Mouse (Mus musculus): ENCODE data around the gene Pebp1. TPM values are rescaled to one million over a fixed set of nuclear protein-coding genes. Genes with fewer than 3 reads are reported as not detected.

Pebp1 gene
- polyA plus RNA-seq, 1 experiment from 2014 or later = 1,042 TPM

- H3K36me3 ChIP-seq (replicated peaks; ENCODE audit: control insufficient read depth, insufficient read depth) = peaks cover 43% of the 10 kb centered on the region
- no peak overlapping the region for H3K4me3 ChIP-seq (replicated peaks; ENCODE audit: low read length)
- H3K4me1 ChIP-seq (replicated peaks; ENCODE audit: control insufficient read depth, insufficient read depth, low read length) = 0 out of 2 replicates have a peak, but pooled peaks cover 2% of the 10 kb centered on the region
- H3K4me2 ChIP-seq (replicated peaks) = no peak overlapping the region
- DNase-seq (ENCODE audit: low spot score) (no peak), ATAC-seq (ENCODE audit: low FRiP score) (no peak)
- H3K9me3 ChIP-seq (ENCODE audit: control insufficient read depth, low read length) = no peaks in the 10 kb centered on the region
- no peak overlapping the region for H3K9ac ChIP-seq
- H3K27ac ChIP-seq = no peak overlapping the region
- H3K27me3 ChIP-seq (ENCODE audit: control insufficient read depth, insufficient read depth, low read length) = no peaks in the 10 kb centered on the region
- WGBS = 86% methylated on average over 15 of the region's 15 CpGs
Measured at GRCm38 (mm10) chr5:117278809-117279668, 8.4 kb downstream of the Pebp1 start.

- no peaks in the 10 kb centered on the region for H3K9me3 ChIP-seq (ENCODE audit: control insufficient read depth, low read length)
- peaks cover 36% of the 10 kb centered on the region for H3K36me3 ChIP-seq (replicated peaks; ENCODE audit: control insufficient read depth, insufficient read depth)
- WGBS = 96% methylated on average over 6 of the region's 6 CpGs
- no peak for ATAC-seq (ENCODE audit: low FRiP score)
- H3K4me3 ChIP-seq (replicated peaks; ENCODE audit: low read length) = no peak overlapping the region
- no peak for DNase-seq (ENCODE audit: low spot score)
- no peak overlapping the region for H3K27ac ChIP-seq
- H3K4me2 ChIP-seq (replicated peaks) = no peak overlapping the region
- no peak overlapping the region for H3K9ac ChIP-seq
- H3K4me1 ChIP-seq (replicated peaks; ENCODE audit: control insufficient read depth, insufficient read depth, low read length) = no peaks in the 10 kb centered on the region
- no peaks in the 10 kb centered on the region for H3K27me3 ChIP-seq (ENCODE audit: control insufficient read depth, insufficient read depth, low read length)
Measured at GRCm38 (mm10) chr5:117277784-117278183, 9.6 kb downstream of the Pebp1 start.

- no peak overlapping the region for H3K4me2 ChIP-seq (replicated peaks)
- no peak overlapping the region for H3K27ac ChIP-seq
- no peaks in the 10 kb centered on the region for H3K9me3 ChIP-seq (ENCODE audit: control insufficient read depth, low read length)
- no peaks in the 10 kb centered on the region for H3K4me1 ChIP-seq (replicated peaks; ENCODE audit: control insufficient read depth, insufficient read depth, low read length)
- 66% methylated on average over 5 of the region's 5 CpGs for WGBS
- H3K4me3 ChIP-seq (replicated peaks; ENCODE audit: low read length) = no peak overlapping the region
- no peak for DNase-seq (ENCODE audit: low spot score)
- H3K36me3 ChIP-seq (replicated peaks; ENCODE audit: control insufficient read depth, insufficient read depth) = peaks cover 20% of the 10 kb centered on the region
- H3K9ac ChIP-seq = no peak overlapping the region
- no peaks in the 10 kb centered on the region for H3K27me3 ChIP-seq (ENCODE audit: control insufficient read depth, insufficient read depth, low read length)
- no peak for ATAC-seq (ENCODE audit: low FRiP score)
Measured at GRCm38 (mm10) chr5:117274817-117275216, 12.6 kb downstream of the Pebp1 start.

- ATAC-seq (ENCODE audit: low FRiP score) = no peak
- WGBS = 86% methylated on average over 14 of the region's 14 CpGs
Measured at GRCm38 (mm10) chr5:117271945-117272344, 15.5 kb downstream of the Pebp1 start.

GRCm38 (mm10) chr5:117269395-117269794 is 18.0 kb downstream of the Pebp1 start:
- Histone ChIP-seq H3K4me2 (replicated peaks) (no peak overlapping the region), H3K36me3 (replicated peaks; ENCODE audit: control insufficient read depth, insufficient read depth) (peaks cover 45% of the 10 kb centered on the region), H3K4me1 (replicated peaks; ENCODE audit: control insufficient read depth, insufficient read depth, low read length) (no peaks in the 10 kb centered on the region), H3K9me3 (ENCODE audit: control insufficient read depth, low read length) (no peaks in the 10 kb centered on the region), H3K27ac (no peak overlapping the region), H3K27me3 (ENCODE audit: control insufficient read depth, insufficient read depth, low read length) (no peaks in the 10 kb centered on the region), H3K9ac (no peak overlapping the region), H3K4me3 (replicated peaks; ENCODE audit: low read length) (no peak overlapping the region)
- WGBS = 97% methylated on average over 12 of the region's 12 CpGs
- no peak for DNase-seq (ENCODE audit: low spot score)
- no peak for ATAC-seq (ENCODE audit: low FRiP score)

More at GRCm38 (mm10) chr5:117271945-117272344, 15.5 kb downstream of the Pebp1 start:
- no peak for DNase-seq (ENCODE audit: low spot score)
- H3K9ac ChIP-seq = no peak overlapping the region
- H3K9me3 ChIP-seq (ENCODE audit: control insufficient read depth, low read length) = no peaks in the 10 kb centered on the region
- H3K36me3 ChIP-seq (replicated peaks; ENCODE audit: control insufficient read depth, insufficient read depth) = peaks cover 29% of the 10 kb centered on the region
- no peaks in the 10 kb centered on the region for H3K4me1 ChIP-seq (replicated peaks; ENCODE audit: control insufficient read depth, insufficient read depth, low read length)
- no peak overlapping the region for H3K4me2 ChIP-seq (replicated peaks)
- no peaks in the 10 kb centered on the region for H3K27me3 ChIP-seq (ENCODE audit: control insufficient read depth, insufficient read depth, low read length)
- no peak overlapping the region for H3K4me3 ChIP-seq (replicated peaks; ENCODE audit: low read length)
- no peak overlapping the region for H3K27ac ChIP-seq

- Histone ChIP-seq H3K27ac (no peak overlapping the region), H3K27me3 (ENCODE audit: control insufficient read depth, insufficient read depth, low read length) (no peaks in the 10 kb centered on the region), H3K4me2 (replicated peaks) (no peak overlapping the region), H3K4me1 (replicated peaks; ENCODE audit: control insufficient read depth, insufficient read depth, low read length) (no peaks in the 10 kb centered on the region), H3K36me3 (replicated peaks; ENCODE audit: control insufficient read depth, insufficient read depth) (peaks cover 51% of the 10 kb centered on the region), H3K9ac (no peak overlapping the region), H3K4me3 (replicated peaks; ENCODE audit: low read length) (no peak overlapping the region), H3K9me3 (ENCODE audit: control insufficient read depth, low read length) (0 out of 2 replicates have a peak, but pooled peaks cover under 1% of the 10 kb centered on the region)
- ATAC-seq (ENCODE audit: low FRiP score) (no peak), DNase-seq (ENCODE audit: low spot score) (no peak)
- WGBS = 48% methylated on average over 5 of the region's 5 CpGs
Measured at GRCm38 (mm10) chr5:117268749-117269148, 18.7 kb downstream of the Pebp1 start.

GRCm38 (mm10) chr5:117267913-117268312 is 19.5 kb downstream of the Pebp1 start:
- Histone ChIP-seq H3K9ac (no peak overlapping the region), H3K4me3 (replicated peaks; ENCODE audit: low read length) (no peak overlapping the region), H3K27me3 (ENCODE audit: control insufficient read depth, insufficient read depth, low read length) (no peaks in the 10 kb centered on the region), H3K27ac (no peak overlapping the region), H3K36me3 (replicated peaks; ENCODE audit: control insufficient read depth, insufficient read depth) (peaks cover 59% of the 10 kb centered on the region), H3K9me3 (ENCODE audit: control insufficient read depth, low read length) (0 out of 2 replicates have a peak, but pooled peaks cover 4% of the 10 kb centered on the region), H3K4me1 (replicated peaks; ENCODE audit: control insufficient read depth, insufficient read depth, low read length) (no peaks in the 10 kb centered on the region), H3K4me2 (replicated peaks) (no peak overlapping the region)
- WGBS = 88% methylated on average over 14 of the region's 14 CpGs
- DNase-seq (ENCODE audit: low spot score) = no peak
- ATAC-seq (ENCODE audit: low FRiP score) = no peak

GRCm38 (mm10) chr5:117264701-117265100 is 22.7 kb downstream of the Pebp1 start:
- ATAC-seq (ENCODE audit: low FRiP score) (no peak), DNase-seq (ENCODE audit: low spot score) (no peak)
- Histone ChIP-seq H3K27me3 (ENCODE audit: control insufficient read depth, insufficient read depth, low read length) (no peaks in the 10 kb centered on the region), H3K9me3 (ENCODE audit: control insufficient read depth, low read length) (0 out of 2 replicates have a peak, but pooled peaks cover 4% of the 10 kb centered on the region), H3K27ac (no peak overlapping the region), H3K9ac (no peak overlapping the region), H3K4me2 (replicated peaks) (no peak overlapping the region), H3K4me1 (replicated peaks; ENCODE audit: control insufficient read depth, insufficient read depth, low read length) (no peaks in the 10 kb centered on the region), H3K4me3 (replicated peaks; ENCODE audit: low read length) (no peak overlapping the region), H3K36me3 (replicated peaks; ENCODE audit: control insufficient read depth, insufficient read depth) (peaks cover 77% of the 10 kb centered on the region)
- WGBS = 55% methylated on average over 5 of the region's 5 CpGs

- H3K27me3 ChIP-seq (ENCODE audit: control insufficient read depth, insufficient read depth, low read length) = no peaks in the 10 kb centered on the region
- H3K4me3 ChIP-seq (replicated peaks; ENCODE audit: low read length) = no peak overlapping the region
- H3K9ac ChIP-seq = no peak overlapping the region
- 88% methylated on average over 21 of the region's 21 CpGs for WGBS
- H3K4me1 ChIP-seq (replicated peaks; ENCODE audit: control insufficient read depth, insufficient read depth, low read length) = no peaks in the 10 kb centered on the region
- H3K4me2 ChIP-seq (replicated peaks) = no peak overlapping the region
- H3K36me3 ChIP-seq (replicated peaks; ENCODE audit: control insufficient read depth, insufficient read depth) = peaks cover 89% of the 10 kb centered on the region
- DNase-seq (ENCODE audit: low spot score) = no peak
- no peak overlapping the region for H3K27ac ChIP-seq
- 0 out of 2 replicates have a peak, but pooled peaks cover 4% of the 10 kb centered on the region for H3K9me3 ChIP-seq (ENCODE audit: control insufficient read depth, low read length)
- ATAC-seq (ENCODE audit: low FRiP score) = no peak
Measured at GRCm38 (mm10) chr5:117263566-117263965, 23.9 kb downstream of the Pebp1 start.

Data from hindbrain, embryonic 14.5 days (tissue).